Mouse (Mus musculus): ENCODE results near the gene Vac14. TPM values are rescaled to one million over a fixed set of nuclear protein-coding genes. Genes with fewer than 3 reads are reported as not detected.

Vac14 gene
- 12.6 and 17.5 TPM in 2 replicates for polyA plus RNA-seq (2015; fragmentation: Nextera tagmentation; extraction: Ambion mirVana)

- peak within 1 kb of the TSS; percentile 70 for H3K9ac ChIP-seq
- no peak within 1 kb of the TSS for H3K27ac ChIP-seq
- no peaks in the 10 kb centered on the region for H3K36me3 ChIP-seq
- H3K27me3 ChIP-seq, result peaks cover 15% of the 10 kb centered on the region
- peak within 1 kb of the TSS; percentile 83 for H3K4me3 ChIP-seq
- WGBS, result under 1% methylated on average over 67 of the region's 67 CpGs
- ATAC-seq (replicated peaks; ENCODE audit: insufficient number of reproducible peaks, insufficient read depth, low FRiP score, low read depth), result peak; percentile 93
- H3K4me2 ChIP-seq, result peak within 1 kb of the TSS; percentile 91
- peaks cover 17% of the 10 kb centered on the region for H3K4me1 ChIP-seq (replicated peaks)
- no peaks in the 10 kb centered on the region for H3K9me3 ChIP-seq (replicated peaks)
These were observed at the start of gene Vac14 for GRCm38 (mm10) chr8:110618391-110619207. Vac14 (plus strand) TSS chr8:110618585.

- no peak overlapping the region for H3K27ac ChIP-seq
- no peak for ATAC-seq (replicated peaks; ENCODE audit: insufficient number of reproducible peaks, insufficient read depth, low FRiP score, low read depth)
- no peaks in the 10 kb centered on the region for H3K36me3 ChIP-seq
- H3K4me2 ChIP-seq, result no peak overlapping the region
- no peak overlapping the region for H3K9ac ChIP-seq
- peaks cover 8% of the 10 kb centered on the region; the same call in 1 of the 2 replicates for H3K27me3 ChIP-seq
- no peaks in the 10 kb centered on the region for H3K9me3 ChIP-seq (replicated peaks)
- 74% methylated on average over 9 of the region's 9 CpGs for WGBS
- H3K4me3 ChIP-seq, result no peak overlapping the region
- no peaks in the 10 kb centered on the region for H3K4me1 ChIP-seq (replicated peaks)
These were observed 25.7 kb upstream of the Vac14 start for GRCm38 (mm10) chr8:110592641-110593040.

- no peaks in the 10 kb centered on the region for H3K36me3 ChIP-seq
- no peak overlapping the region for H3K4me2 ChIP-seq
- H3K4me1 ChIP-seq (replicated peaks), result no peaks in the 10 kb centered on the region
- no peak overlapping the region for H3K27ac ChIP-seq
- H3K9ac ChIP-seq, result no peak overlapping the region
- H3K4me3 ChIP-seq, result no peak overlapping the region
- 74% methylated on average over 6 of the region's 6 CpGs for WGBS
- H3K27me3 ChIP-seq, result peaks cover 8% of the 10 kb centered on the region
- ATAC-seq (replicated peaks; ENCODE audit: insufficient number of reproducible peaks, insufficient read depth, low FRiP score, low read depth), result no peak
- H3K9me3 ChIP-seq (replicated peaks), result no peaks in the 10 kb centered on the region
These were observed 24.2 kb upstream of the Vac14 start for GRCm38 (mm10) chr8:110594164-110594563.

GRCm38 (mm10) chr8:110604556-110604955 lies 13.8 kb upstream of the Vac14 start:
- H3K27me3 ChIP-seq, result no peaks in the 10 kb centered on the region
- H3K36me3 ChIP-seq, result no peaks in the 10 kb centered on the region
- no peak overlapping the region for H3K4me3 ChIP-seq
- H3K9me3 ChIP-seq (replicated peaks), result no peaks in the 10 kb centered on the region
- H3K4me2 ChIP-seq, result no peak overlapping the region
- no peak for ATAC-seq (replicated peaks; ENCODE audit: insufficient number of reproducible peaks, insufficient read depth, low FRiP score, low read depth)
- H3K4me1 ChIP-seq (replicated peaks), result no peaks in the 10 kb centered on the region
- WGBS, result 6% methylated on average over 1 of the region's 1 CpGs
- H3K9ac ChIP-seq, result no peak overlapping the region
- no peak overlapping the region for H3K27ac ChIP-seq

GRCm38 (mm10) chr8:110605401-110606015 lies 12.9 kb upstream of the Vac14 start:
- no peaks in the 10 kb centered on the region for H3K4me1 ChIP-seq (replicated peaks)
- WGBS, result 49% methylated on average over 6 of the region's 6 CpGs
- H3K9ac ChIP-seq, result no peak overlapping the region
- no peaks in the 10 kb centered on the region for H3K27me3 ChIP-seq
- no peaks in the 10 kb centered on the region for H3K9me3 ChIP-seq (replicated peaks)
- H3K4me3 ChIP-seq, result no peak overlapping the region
- ATAC-seq (replicated peaks; ENCODE audit: insufficient number of reproducible peaks, insufficient read depth, low FRiP score, low read depth), result no peak
- no peak overlapping the region for H3K27ac ChIP-seq
- H3K4me2 ChIP-seq, result no peak overlapping the region
- no peaks in the 10 kb centered on the region for H3K36me3 ChIP-seq

GRCm38 (mm10) chr8:110615730-110616129 lies 2.7 kb upstream of the Vac14 start:
- 65% methylated on average over 3 of the region's 3 CpGs for WGBS
- no peak overlapping the region for H3K27ac ChIP-seq
- H3K27me3 ChIP-seq, result peaks cover 22% of the 10 kb centered on the region
- no peaks in the 10 kb centered on the region for H3K36me3 ChIP-seq
- H3K9me3 ChIP-seq (replicated peaks), result no peaks in the 10 kb centered on the region
- no peak overlapping the region for H3K4me2 ChIP-seq
- no peak overlapping the region for H3K4me3 ChIP-seq
- no peak for ATAC-seq (replicated peaks; ENCODE audit: insufficient number of reproducible peaks, insufficient read depth, low FRiP score, low read depth)
- no peak overlapping the region for H3K9ac ChIP-seq
- peaks cover 17% of the 10 kb centered on the region for H3K4me1 ChIP-seq (replicated peaks)

GRCm38 (mm10) chr8:110617801-110618358 lies 505 bp upstream of the Vac14 start:
- no peaks in the 10 kb centered on the region for H3K9me3 ChIP-seq (replicated peaks)
- no peak for ATAC-seq (replicated peaks; ENCODE audit: insufficient number of reproducible peaks, insufficient read depth, low FRiP score, low read depth)
- peak overlapping the region; percentile 91 for H3K4me2 ChIP-seq
- no peaks in the 10 kb centered on the region for H3K36me3 ChIP-seq
- H3K4me3 ChIP-seq, result peak overlapping the region; percentile 83
- H3K27ac ChIP-seq, result no peak overlapping the region
- no peak overlapping the region for H3K9ac ChIP-seq
- H3K27me3 ChIP-seq, result peaks cover 17% of the 10 kb centered on the region
- 22% methylated on average over 14 of the region's 14 CpGs for WGBS
- H3K4me1 ChIP-seq (replicated peaks), result peaks cover 17% of the 10 kb centered on the region

- H3K27ac ChIP-seq, result no peak overlapping the region
- ATAC-seq (replicated peaks; ENCODE audit: insufficient number of reproducible peaks, insufficient read depth, low FRiP score, low read depth), result no peak
- WGBS, result 22% methylated on average over 8 of the region's 8 CpGs
These were observed 806 bp downstream of the Vac14 start for GRCm38 (mm10) chr8:110619208-110619574.

GRCm38 (mm10) chr8:110619919-110620318 lies 1.5 kb downstream of the Vac14 start:
- peaks cover 17% of the 10 kb centered on the region for H3K4me1 ChIP-seq (replicated peaks)
- H3K9ac ChIP-seq, result no peak overlapping the region
- peaks cover 15% of the 10 kb centered on the region for H3K27me3 ChIP-seq
- 85% methylated on average over 5 of the region's 5 CpGs for WGBS
- H3K4me3 ChIP-seq, result peak overlapping the region; percentile 83; the same call in 1 of the 2 replicates
- ATAC-seq (replicated peaks; ENCODE audit: insufficient number of reproducible peaks, insufficient read depth, low FRiP score, low read depth), result no peak
- H3K4me2 ChIP-seq, result peak overlapping the region; percentile 91
- no peak overlapping the region for H3K27ac ChIP-seq
- no peaks in the 10 kb centered on the region for H3K9me3 ChIP-seq (replicated peaks)
- H3K36me3 ChIP-seq, result no peaks in the 10 kb centered on the region

More at GRCm38 (mm10) chr8:110619208-110619574, 806 bp downstream of the Vac14 start:
- no peaks in the 10 kb centered on the region for H3K36me3 ChIP-seq
- H3K9me3 ChIP-seq (replicated peaks), result no peaks in the 10 kb centered on the region
- peaks cover 17% of the 10 kb centered on the region for H3K4me1 ChIP-seq (replicated peaks)
- peaks cover 15% of the 10 kb centered on the region for H3K27me3 ChIP-seq
- H3K4me2 ChIP-seq, result peak overlapping the region; percentile 91
- H3K4me3 ChIP-seq, result peak overlapping the region; percentile 83
- peak overlapping the region; percentile 70 for H3K9ac ChIP-seq

GRCm38 (mm10) chr8:110626431-110626830 lies 8.0 kb downstream of the Vac14 start:
- H3K9ac ChIP-seq, result no peak overlapping the region
- ATAC-seq (replicated peaks; ENCODE audit: insufficient number of reproducible peaks, insufficient read depth, low FRiP score, low read depth), result no peak
- H3K27ac ChIP-seq, result no peak overlapping the region
- no peak overlapping the region for H3K4me2 ChIP-seq
- no peaks in the 10 kb centered on the region for H3K27me3 ChIP-seq
- H3K4me1 ChIP-seq (replicated peaks), result peaks cover 18% of the 10 kb centered on the region
- 69% methylated on average over 4 of the region's 4 CpGs for WGBS
- H3K9me3 ChIP-seq (replicated peaks), result no peaks in the 10 kb centered on the region
- no peaks in the 10 kb centered on the region for H3K36me3 ChIP-seq
- no peak overlapping the region for H3K4me3 ChIP-seq

- Histone ChIP-seq H3K4me2 (no peak overlapping the region), H3K9me3 (replicated peaks) (no peaks in the 10 kb centered on the region), H3K36me3 (peaks cover 20% of the 10 kb centered on the region), H3K4me3 (no peak overlapping the region), H3K9ac (no peak overlapping the region), H3K27ac (no peak overlapping the region), H3K27me3 (no peaks in the 10 kb centered on the region), H3K4me1 (replicated peaks) (peaks cover 18% of the 10 kb centered on the region)
- no peak for ATAC-seq (replicated peaks; ENCODE audit: insufficient number of reproducible peaks, insufficient read depth, low FRiP score, low read depth)
- WGBS, result 68% methylated on average over 9 of the region's 9 CpGs
These were observed 11.1 kb downstream of the Vac14 start for GRCm38 (mm10) chr8:110629245-110630063.
